Mouse (Mus musculus): ENCODE results near the gene Ip6k2. TPM values are rescaled to one million over a fixed set of nuclear protein-coding genes. Genes with fewer than 3 reads are reported as not detected.

The Ip6k2 gene
- polyA plus RNA-seq, 2 experiments = 11.7 to 29.2 TPM

- Histone ChIP-seq H3K4me1 (replicated peaks; ENCODE audit: control insufficient read depth in 2 of 2, insufficient read depth in 2 of 2, low read length in 1 of 2) (peaks cover 12 to 19% of the 10 kb centered on the region in 2 experiments), H3K36me3 (replicated peaks; ENCODE audit: control insufficient read depth, insufficient read depth, low read depth) (no peaks in the 10 kb centered on the region), H3K9ac (replicated peaks) (peak overlapping the region; percentile 14; the same call in 1 of the 2 replicates), H3K9me3 (ENCODE audit: control insufficient read depth, low read length) (no peaks in the 10 kb centered on the region), H3K27ac (no peak overlapping the region), H3K27me3 (ENCODE audit: control insufficient read depth, insufficient read depth, low read length) (no peaks in the 10 kb centered on the region; the same call in 1 of the 2 replicates), H3K4me3 (ENCODE audit: insufficient read depth in 1 of 2, low read depth in 2 of 2, low read length in 2 of 2) (no peak overlapping the region), H3K4me2 (ENCODE audit: low read depth) (peak overlapping the region; percentile 25)
- WGBS (ENCODE audit: insufficient replicate concordance) = 61% methylated on average over 4 of the region's 4 CpGs
- DNase-seq (ENCODE audit: low read depth in 3 of 3, low spot score in 3 of 3) = no peak
- TF ChIP-seq CTCF (IDR thresholded peaks at IDR 0.05; ENCODE audit: low read depth) (no peak), EP300 (IDR thresholded peaks at IDR 0.05; ENCODE audit: low read depth) (no peak)
- peak; percentile 57; the same call in 1 of the 2 replicates for ATAC-seq (ENCODE audit: insufficient read depth)
These were observed 6.3 kb upstream of the Ip6k2 start for GRCm38 (mm10) chr9:108777276-108777675.

DNA sequence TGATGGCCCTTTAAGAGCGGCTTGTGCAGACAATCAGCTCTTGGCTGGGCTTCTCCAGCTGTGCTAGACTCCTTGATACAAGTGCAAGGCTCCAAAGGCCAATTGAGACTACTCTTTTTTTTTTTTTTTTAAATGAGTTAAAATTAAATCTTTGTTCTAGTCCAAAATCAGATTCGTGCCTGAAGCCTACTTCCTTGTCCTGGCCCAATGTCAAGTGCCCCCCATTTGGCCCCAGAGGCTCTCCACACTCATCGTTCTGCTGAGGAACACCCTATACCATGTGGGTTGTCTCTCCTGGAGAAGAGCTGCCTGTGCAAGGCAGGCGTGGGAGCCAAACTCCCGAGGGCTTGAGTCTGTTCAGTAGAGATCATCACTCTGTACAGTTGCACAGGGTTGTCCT, 2.6 kb upstream of the Ip6k2 start:
- WGBS (ENCODE audit: insufficient replicate concordance) = 54% methylated on average over 5 of the region's 5 CpGs

GRCm38 (mm10) chr9:108781891-108782290, 1.7 kb upstream of the Ip6k2 start:
- TF ChIP-seq CTCF (IDR thresholded peaks at IDR 0.05; ENCODE audit: low read depth) (no peak), EP300 (IDR thresholded peaks at IDR 0.05; ENCODE audit: low read depth) (no peak)
- Histone ChIP-seq H3K9ac (replicated peaks) (no peak overlapping the region), H3K4me2 (ENCODE audit: low read depth) (no peak overlapping the region), H3K4me3 (ENCODE audit: insufficient read depth in 1 of 2, low read depth in 2 of 2, low read length in 2 of 2) (no peak overlapping the region), H3K4me1 (replicated peaks; ENCODE audit: control insufficient read depth in 2 of 2, insufficient read depth in 2 of 2, low read length in 1 of 2) (peaks cover 19 to 28% of the 10 kb centered on the region in 2 experiments), H3K36me3 (replicated peaks; ENCODE audit: control insufficient read depth, insufficient read depth, low read depth) (no peaks in the 10 kb centered on the region; the same call in none of the 2 replicates), H3K27me3 (ENCODE audit: control insufficient read depth, insufficient read depth, low read length) (no peaks in the 10 kb centered on the region; the same call in 1 of the 2 replicates), H3K27ac (no peak overlapping the region), H3K9me3 (ENCODE audit: control insufficient read depth, low read length) (no peaks in the 10 kb centered on the region)
- DNase-seq (ENCODE audit: low read depth in 3 of 3, low spot score in 3 of 3) (no peak), ATAC-seq (ENCODE audit: insufficient read depth) (no peak)
- 58% methylated on average over 4 of the region's 4 CpGs for WGBS (ENCODE audit: insufficient replicate concordance)

More for the DNA sequence above, 2.6 kb upstream of the Ip6k2 start:
- H3K4me2 ChIP-seq (ENCODE audit: low read depth) = no peak overlapping the region
- H3K4me1 ChIP-seq (replicated peaks; ENCODE audit: control insufficient read depth in 2 of 2, insufficient read depth in 2 of 2, low read length in 1 of 2) = peaks cover 21 to 33% of the 10 kb centered on the region in 2 experiments
- no peak for ATAC-seq (ENCODE audit: insufficient read depth)
- no peaks in the 10 kb centered on the region for H3K9me3 ChIP-seq (ENCODE audit: control insufficient read depth, low read length)
- no peak overlapping the region for H3K27ac ChIP-seq
- no peak for TF ChIP-seq CTCF (IDR thresholded peaks at IDR 0.05; ENCODE audit: low read depth)
- TF ChIP-seq EP300 (IDR thresholded peaks at IDR 0.05; ENCODE audit: low read depth) = no peak
- no peak overlapping the region for H3K9ac ChIP-seq (replicated peaks)
- no peaks in the 10 kb centered on the region; the same call in 1 of the 2 replicates for H3K27me3 ChIP-seq (ENCODE audit: control insufficient read depth, insufficient read depth, low read length)
- DNase-seq (ENCODE audit: low read depth in 3 of 3, low spot score in 3 of 3) = no peak
- no peak overlapping the region for H3K4me3 ChIP-seq (ENCODE audit: insufficient read depth in 1 of 2, low read depth in 2 of 2, low read length in 2 of 2)
- H3K36me3 ChIP-seq (replicated peaks; ENCODE audit: control insufficient read depth, insufficient read depth, low read depth) = no peaks in the 10 kb centered on the region; the same call in 1 of the 2 replicates

DNA sequence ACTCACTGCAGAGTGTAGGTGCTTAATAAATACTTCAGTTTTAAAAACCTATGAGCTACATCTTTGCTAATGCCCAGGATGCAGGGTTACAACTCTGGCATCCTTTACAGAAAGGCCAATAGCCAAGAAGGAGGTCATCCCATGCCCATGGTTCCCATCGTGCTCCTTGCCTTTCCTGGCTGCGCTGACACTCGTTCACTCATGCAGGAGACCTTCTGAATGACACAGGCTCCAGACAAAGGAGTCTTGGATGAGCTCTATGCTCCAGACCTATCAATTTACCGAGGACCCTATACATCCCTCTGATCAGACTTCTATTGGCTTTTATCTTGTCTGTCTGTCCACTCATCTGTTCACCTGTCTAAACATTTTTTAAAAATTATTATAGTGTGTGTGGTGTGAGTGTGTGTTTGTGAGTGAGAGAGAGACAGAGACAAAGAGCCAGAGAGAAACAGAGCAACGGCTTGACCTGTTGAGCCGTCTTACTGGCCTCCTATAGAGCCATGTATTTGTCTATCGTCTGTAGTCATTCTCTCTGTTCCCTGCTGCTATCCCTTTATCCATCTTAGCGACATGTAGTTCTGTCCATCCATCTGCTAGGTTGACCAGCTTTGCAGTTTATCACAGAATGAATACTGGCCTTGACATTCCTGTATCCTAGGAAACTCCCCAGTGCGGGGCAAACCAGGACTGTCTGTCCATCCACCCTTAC, 604 bp upstream of the Ip6k2 start:
- peak overlapping the region; percentile 96 to 98 for H3K4me3 ChIP-seq (ENCODE audit: insufficient read depth in 1 of 2, low read depth in 2 of 2, low read length in 2 of 2)
- peak overlapping the region; percentile 5; the same call in 1 of the 2 replicates for H3K27ac ChIP-seq
- no peaks in the 10 kb centered on the region; the same call in none of the 2 replicates for H3K36me3 ChIP-seq (replicated peaks; ENCODE audit: control insufficient read depth, insufficient read depth, low read depth)
- ATAC-seq (ENCODE audit: insufficient read depth) (no peak), DNase-seq (ENCODE audit: low read depth in 3 of 3, low spot score in 3 of 3) (no peak)
- H3K27me3 ChIP-seq (ENCODE audit: control insufficient read depth, insufficient read depth, low read length) = no peaks in the 10 kb centered on the region; the same call in 1 of the 2 replicates
- TF ChIP-seq CTCF (IDR thresholded peaks at IDR 0.05; ENCODE audit: low read depth) (no peak), EP300 (IDR thresholded peaks at IDR 0.05; ENCODE audit: low read depth) (no peak)
- peak overlapping the region; percentile 66 for H3K4me2 ChIP-seq (ENCODE audit: low read depth)
- WGBS (ENCODE audit: insufficient replicate concordance) = 41% methylated on average over 9 of the region's 9 CpGs
- no peaks in the 10 kb centered on the region for H3K9me3 ChIP-seq (ENCODE audit: control insufficient read depth, low read length)
- H3K4me1 ChIP-seq (replicated peaks; ENCODE audit: control insufficient read depth in 2 of 2, insufficient read depth in 2 of 2, low read length in 1 of 2) = peaks cover 10 to 19% of the 10 kb centered on the region in 2 experiments
- peak overlapping the region; percentile 99 for H3K9ac ChIP-seq (replicated peaks)

DNA sequence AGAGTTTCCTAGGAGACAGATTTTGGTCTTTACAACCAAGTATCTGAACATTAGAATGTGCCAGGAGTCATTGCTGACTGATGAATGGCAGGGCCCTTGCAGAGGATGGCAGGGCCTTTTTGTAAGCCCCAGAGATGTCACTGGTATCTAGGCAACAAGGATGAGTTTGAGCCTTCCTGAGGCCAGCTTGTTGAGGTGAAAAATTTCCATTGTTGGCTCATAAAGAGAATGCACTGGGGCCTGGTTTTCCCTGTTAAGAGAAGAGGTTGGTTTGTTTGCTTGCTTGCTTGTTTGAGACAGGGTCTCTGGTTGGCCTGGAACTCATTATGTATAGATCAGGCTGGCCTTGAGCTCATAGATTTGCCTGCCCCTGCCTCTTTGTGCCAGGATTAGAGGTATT, 1.8 kb downstream of the Ip6k2 start:
- peak overlapping the region; percentile 14 to 96; a peak in 3 of 4 replicates for H3K4me3 ChIP-seq (ENCODE audit: insufficient read depth in 1 of 2, low read depth in 2 of 2, low read length in 2 of 2)

More for the DNA sequence above, 1.8 kb downstream of the Ip6k2 start:
- no peak for ATAC-seq (ENCODE audit: insufficient read depth)
- DNase-seq (ENCODE audit: low read depth in 3 of 3, low spot score in 3 of 3) = no peak
- Histone ChIP-seq H3K4me1 (replicated peaks; ENCODE audit: control insufficient read depth in 2 of 2, insufficient read depth in 2 of 2, low read length in 1 of 2) (peaks cover 10 to 24% of the 10 kb centered on the region in 2 experiments), H3K27me3 (ENCODE audit: control insufficient read depth, insufficient read depth, low read length) (no peaks in the 10 kb centered on the region; the same call in 1 of the 2 replicates), H3K4me2 (ENCODE audit: low read depth) (peak overlapping the region; percentile 66), H3K9ac (replicated peaks) (no peak overlapping the region; the same call in 1 of the 2 replicates), H3K9me3 (ENCODE audit: control insufficient read depth, low read length) (no peaks in the 10 kb centered on the region), H3K36me3 (replicated peaks; ENCODE audit: control insufficient read depth, insufficient read depth, low read depth) (peaks cover 4% of the 10 kb centered on the region), H3K27ac (no peak overlapping the region)
- no peak for TF ChIP-seq CTCF (IDR thresholded peaks at IDR 0.05; ENCODE audit: low read depth)
- no peak for TF ChIP-seq EP300 (IDR thresholded peaks at IDR 0.05; ENCODE audit: low read depth)

All from liver, embryonic 14.5 days (tissue).